Mouse (Mus musculus) heart, adult 2 months (tissue): ENCODE data around the gene D330045A20Rik.

ENCODE experiments used
- CTCF ChIP-seq: fragments of 200-600 bp; IDR thresholded peaks from 2 replicates; pipeline ENCODE4 v1.8.1; 2022; ENCODE audit warnings: antibody characterized with exemption, mild to moderate bottlenecking, moderate library complexity
- EP300 ChIP-seq: fragments of 200-500 bp; IDR thresholded peaks from 2 replicates; pipeline ENCODE4 v1.6.1; 2011; ENCODE audit warnings: low read depth, low read length, control low read depth; ENCODE audit not compliant: insufficient read depth
- POLR2A ChIP-seq: fragments of 200-500 bp; IDR thresholded peaks from 2 replicates; pipeline ENCODE4 v1.6.1; 2011; ENCODE audit warnings: mild to moderate bottlenecking, low read depth, low read length, control low read depth; ENCODE audit not compliant: insufficient read depth

- TF ChIP-seq POLR2A: no peak
- no peak for TF ChIP-seq CTCF
- no peak for TF ChIP-seq EP300
These were observed 23.4 kb upstream of the D330045A20Rik start for GRCm38 (mm10) chrX:139456812-139457211.
